Mouse (Mus musculus): ENCODE results near the gene Arhgap36. TPM values are rescaled to one million over a fixed set of nuclear protein-coding genes. Genes with fewer than 3 reads are reported as not detected.

Arhgap36 gene
- total RNA-seq (2014; rRNA removed): 0.40 TPM in 1 of 2 replicates, not detected in the other
- polyA plus RNA-seq (2012; rRNA removed): 0.02 TPM in 1 of 2 replicates, not detected in the other

DNA sequence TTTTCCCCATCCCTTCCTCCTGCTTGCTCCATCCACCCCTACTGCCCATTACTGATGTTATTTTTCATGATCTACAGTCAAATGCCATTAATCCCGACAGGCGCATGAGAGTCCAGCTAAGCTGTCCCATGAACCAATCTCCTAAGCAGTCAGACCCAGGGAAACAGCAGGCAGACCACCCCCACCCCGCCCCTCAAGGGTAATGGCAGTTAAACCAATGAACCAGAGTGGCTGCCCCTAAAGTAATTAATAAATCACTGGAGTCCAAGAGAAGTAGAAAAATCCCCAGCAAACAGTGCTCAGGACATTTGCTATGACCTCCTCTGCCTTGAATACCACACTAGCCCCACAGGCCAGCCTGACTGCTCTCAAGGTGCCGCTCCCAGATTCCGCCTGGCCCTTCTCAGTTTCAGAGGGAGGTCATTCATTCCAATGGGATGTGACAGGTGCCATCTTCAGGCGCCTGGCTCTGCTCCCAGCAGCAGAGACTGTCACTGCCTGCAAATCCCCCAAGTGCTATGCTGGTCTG is at the start of gene Arhgap36:
Gene Arhgap36 (plus strand): TSS at position 504 of the 529 bp plus-strand sequence.
- no peak within 1 kb of the TSS for H3K27ac ChIP-seq (replicated peaks; ENCODE audit: insufficient read depth, low read depth, low read length)
- no peaks in the 10 kb centered on the region for H3K27me3 ChIP-seq (ENCODE audit: control insufficient read depth, insufficient read depth, low read length)
- no peak for DNase-seq (ENCODE audit: extremely low read depth, low read depth, low spot score)
- no peak within 1 kb of the TSS for H3K9ac ChIP-seq (ENCODE audit: low read depth, low read length)
- no peaks in the 10 kb centered on the region for H3K36me3 ChIP-seq (ENCODE audit: control insufficient read depth, insufficient read depth, low read length)
- WGBS: 73% methylated on average over 6 of the region's 6 CpGs
- no peak for TF ChIP-seq POLR2A (IDR thresholded peaks at IDR 0.05; ENCODE audit: extremely low read depth, insufficient read depth, low read length)
- TF ChIP-seq CTCF (IDR thresholded peaks at IDR 0.05; ENCODE audit: low read depth, low read length): no peak
- no peaks in the 10 kb centered on the region for H3K79me2 ChIP-seq (ENCODE audit: control insufficient read depth, insufficient read depth, low read length)
- H3K4me1 ChIP-seq (ENCODE audit: control insufficient read depth, insufficient read depth, low read length): no peaks in the 10 kb centered on the region
- H3K4me3 ChIP-seq (ENCODE audit: insufficient read depth, low read depth, low read length): no peak within 1 kb of the TSS

DNA sequence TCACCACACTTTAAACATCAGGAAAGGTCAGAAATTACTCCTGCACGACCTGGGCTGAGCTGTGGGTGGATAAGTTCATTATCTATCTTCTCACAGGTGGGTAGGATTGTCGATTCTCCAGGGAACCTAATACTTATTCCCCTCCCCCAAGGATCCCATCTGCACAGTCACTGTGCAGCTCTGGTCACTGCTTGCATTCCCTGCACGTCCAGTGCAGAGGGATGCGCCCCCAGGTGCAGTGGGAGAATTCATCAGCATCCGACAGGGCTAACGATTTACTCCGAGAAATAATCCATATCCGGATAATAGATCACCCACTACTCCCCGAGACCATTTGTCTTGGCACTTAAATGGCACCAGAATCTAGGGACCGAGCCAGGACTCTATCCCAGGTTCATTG is 6.0 kb upstream of the Arhgap36 start:
- H3K4me1 ChIP-seq (ENCODE audit: control insufficient read depth, insufficient read depth, low read length): no peaks in the 10 kb centered on the region
- no peak for TF ChIP-seq CTCF (IDR thresholded peaks at IDR 0.05; ENCODE audit: low read depth, low read length)
- no peak for TF ChIP-seq POLR2A (IDR thresholded peaks at IDR 0.05; ENCODE audit: extremely low read depth, insufficient read depth, low read length)
- H3K27me3 ChIP-seq (ENCODE audit: control insufficient read depth, insufficient read depth, low read length): no peaks in the 10 kb centered on the region
- H3K27ac ChIP-seq (replicated peaks; ENCODE audit: insufficient read depth, low read depth, low read length): no peak overlapping the region
- no peak overlapping the region for H3K4me3 ChIP-seq (ENCODE audit: insufficient read depth, low read depth, low read length)
- no peaks in the 10 kb centered on the region for H3K79me2 ChIP-seq (ENCODE audit: control insufficient read depth, insufficient read depth, low read length)
- no peak for DNase-seq (ENCODE audit: extremely low read depth, low read depth, low spot score)
- no peaks in the 10 kb centered on the region for H3K36me3 ChIP-seq (ENCODE audit: control insufficient read depth, insufficient read depth, low read length)
- H3K9ac ChIP-seq (ENCODE audit: low read depth, low read length): no peak overlapping the region
- WGBS: 75% methylated on average over 10 of the region's 10 CpGs

DNA sequence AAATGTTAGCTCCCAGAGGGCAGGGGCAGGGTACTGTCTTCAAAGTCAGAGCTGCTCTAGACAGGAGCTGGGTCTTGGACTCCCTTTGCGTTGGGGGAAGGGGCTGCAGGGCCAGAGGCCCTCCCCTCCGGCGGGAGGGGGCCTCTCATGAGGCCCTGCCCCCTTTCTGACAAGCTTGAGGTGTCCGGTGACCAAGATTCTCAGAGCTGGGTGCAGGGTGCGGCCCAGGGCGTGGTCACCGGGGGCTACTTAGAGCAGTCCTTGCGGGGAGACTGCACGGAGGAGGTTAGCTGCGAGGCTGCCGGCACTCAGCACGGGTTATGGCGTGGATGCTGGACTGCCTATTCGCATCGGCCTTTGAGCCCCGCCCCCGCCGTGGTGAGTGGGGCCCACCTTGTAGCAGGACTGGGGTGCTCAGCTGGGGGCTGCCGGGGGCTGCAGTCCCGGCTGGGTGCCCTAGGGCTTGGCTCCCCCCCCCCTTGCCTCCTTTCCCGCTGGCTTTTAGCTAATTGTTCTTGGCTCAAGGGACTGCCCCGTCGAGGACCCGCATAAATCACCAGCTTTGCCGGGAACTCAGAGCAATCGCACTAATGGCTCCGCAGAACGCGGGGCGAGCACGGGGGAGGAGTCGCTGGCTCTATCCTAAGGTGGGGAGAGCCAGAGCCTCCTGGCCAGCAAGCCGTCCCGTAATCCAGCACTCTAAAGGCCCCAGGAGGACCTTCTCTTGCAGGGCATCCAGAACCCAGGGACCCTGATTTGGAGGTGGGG is 6.7 kb downstream of the Arhgap36 start:
- no peaks in the 10 kb centered on the region for H3K79me2 ChIP-seq (ENCODE audit: control insufficient read depth, insufficient read depth, low read length)
- H3K4me3 ChIP-seq (ENCODE audit: insufficient read depth, low read depth, low read length): peak overlapping the region; percentile 44; the same call in 1 of the 2 replicates
- 7% methylated on average over 34 of the region's 34 CpGs for WGBS
- H3K27me3 ChIP-seq (ENCODE audit: control insufficient read depth, insufficient read depth, low read length): no peaks in the 10 kb centered on the region
- DNase-seq (ENCODE audit: extremely low read depth, low read depth, low spot score): no peak
- TF ChIP-seq POLR2A (IDR thresholded peaks at IDR 0.05; ENCODE audit: extremely low read depth, insufficient read depth, low read length) (no peak), CTCF (IDR thresholded peaks at IDR 0.05; ENCODE audit: low read depth, low read length) (no peak)
- no peaks in the 10 kb centered on the region for H3K36me3 ChIP-seq (ENCODE audit: control insufficient read depth, insufficient read depth, low read length)
- no peak overlapping the region; the same call in 1 of the 2 replicates for H3K9ac ChIP-seq (ENCODE audit: low read depth, low read length)
- no peaks in the 10 kb centered on the region; the same call in 1 of the 2 replicates for H3K4me1 ChIP-seq (ENCODE audit: control insufficient read depth, insufficient read depth, low read length)
- no peak overlapping the region for H3K27ac ChIP-seq (replicated peaks; ENCODE audit: insufficient read depth, low read depth, low read length)

DNA sequence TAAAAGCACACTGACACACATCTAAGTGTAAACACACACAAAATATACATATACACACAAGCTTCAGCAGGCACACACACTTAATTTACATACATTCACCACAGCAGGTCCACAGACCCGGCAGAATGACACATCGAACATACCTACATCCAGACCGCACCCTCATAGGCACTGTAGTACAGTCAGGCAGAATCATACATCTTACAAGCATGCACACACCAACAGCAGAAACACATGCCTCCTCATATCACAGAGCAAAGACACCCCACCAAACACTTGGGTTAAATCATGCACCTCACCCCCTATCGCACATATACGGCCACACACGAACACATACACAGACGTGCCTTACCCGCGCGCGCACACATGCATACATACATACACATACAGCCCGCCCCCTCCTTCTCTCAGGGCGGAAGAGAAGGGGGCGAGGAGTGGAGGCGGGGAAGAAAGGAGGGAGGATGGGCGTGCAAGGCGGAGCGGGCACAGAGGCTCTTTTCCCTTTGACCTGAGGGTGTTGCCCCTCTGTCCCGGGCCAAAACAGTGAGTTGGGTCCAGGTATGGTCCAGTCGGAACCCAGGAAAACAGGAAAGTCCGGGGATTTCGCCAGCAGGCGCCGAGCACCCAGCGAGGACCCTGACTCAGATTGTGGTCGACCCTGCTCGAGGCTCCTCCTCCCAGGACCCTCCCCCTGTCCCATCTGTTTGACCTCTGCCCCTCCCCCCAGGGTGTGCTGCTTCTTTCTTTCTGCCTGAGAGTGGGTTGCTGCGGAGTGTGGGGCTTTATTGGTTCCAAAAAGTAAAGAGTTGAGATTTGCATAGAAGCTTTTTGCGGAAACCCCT is 16.4 kb downstream of the Arhgap36 start:
- Histone ChIP-seq H3K4me1 (ENCODE audit: control insufficient read depth, insufficient read depth, low read length) (no peaks in the 10 kb centered on the region; the same call in 1 of the 2 replicates), H3K36me3 (ENCODE audit: control insufficient read depth, insufficient read depth, low read length) (no peaks in the 10 kb centered on the region), H3K27me3 (ENCODE audit: control insufficient read depth, insufficient read depth, low read length) (no peaks in the 10 kb centered on the region), H3K4me3 (ENCODE audit: insufficient read depth, low read depth, low read length) (peak overlapping the region; percentile 41; the same call in 1 of the 2 replicates), H3K27ac (replicated peaks; ENCODE audit: insufficient read depth, low read depth, low read length) (no peak overlapping the region), H3K79me2 (ENCODE audit: control insufficient read depth, insufficient read depth, low read length) (no peaks in the 10 kb centered on the region), H3K9ac (ENCODE audit: low read depth, low read length) (no peak overlapping the region)
- WGBS: 13% methylated on average over 18 of the region's 29 CpGs
- TF ChIP-seq POLR2A (IDR thresholded peaks at IDR 0.05; ENCODE audit: extremely low read depth, insufficient read depth, low read length) (no peak), CTCF (IDR thresholded peaks at IDR 0.05; ENCODE audit: low read depth, low read length) (no peak)
- no peak for DNase-seq (ENCODE audit: extremely low read depth, low read depth, low spot score)

DNA sequence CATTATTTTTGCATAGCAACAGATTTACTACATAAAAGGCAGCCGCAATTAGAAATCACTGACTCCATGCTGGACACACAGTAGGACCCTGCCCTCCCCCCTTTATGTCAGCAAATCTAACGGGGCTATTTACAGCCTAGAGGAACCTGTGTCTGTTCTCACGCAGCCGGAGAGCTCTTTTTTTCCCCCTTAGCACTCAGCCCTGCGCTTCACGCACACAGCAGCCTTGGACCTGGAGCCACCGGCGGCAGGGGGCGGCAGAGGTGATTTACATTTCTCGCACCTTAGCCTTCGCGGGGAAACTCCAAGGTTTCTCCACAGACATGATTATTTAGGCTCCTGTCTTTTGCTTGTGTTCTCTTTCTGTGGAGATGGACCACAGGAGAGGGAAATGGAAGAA is 17.1 kb downstream of the Arhgap36 start:
- Histone ChIP-seq H3K4me3 (ENCODE audit: insufficient read depth, low read depth, low read length) (peak overlapping the region; percentile 29; the same call in 1 of the 2 replicates), H3K79me2 (ENCODE audit: control insufficient read depth, insufficient read depth, low read length) (no peaks in the 10 kb centered on the region), H3K9ac (ENCODE audit: low read depth, low read length) (no peak overlapping the region), H3K4me1 (ENCODE audit: control insufficient read depth, insufficient read depth, low read length) (no peaks in the 10 kb centered on the region; the same call in 1 of the 2 replicates), H3K27me3 (ENCODE audit: control insufficient read depth, insufficient read depth, low read length) (no peaks in the 10 kb centered on the region), H3K36me3 (ENCODE audit: control insufficient read depth, insufficient read depth, low read length) (no peaks in the 10 kb centered on the region), H3K27ac (replicated peaks; ENCODE audit: insufficient read depth, low read depth, low read length) (no peak overlapping the region)
- 1% methylated on average over 12 of the region's 12 CpGs for WGBS
- DNase-seq (ENCODE audit: extremely low read depth, low read depth, low spot score): peak; percentile 7
- TF ChIP-seq CTCF (IDR thresholded peaks at IDR 0.05; ENCODE audit: low read depth, low read length): peak; percentile 42
- TF ChIP-seq POLR2A (IDR thresholded peaks at IDR 0.05; ENCODE audit: extremely low read depth, insufficient read depth, low read length): no peak

All from liver, adult 2 months (tissue).